Mouse (Mus musculus) stomach, embryonic 15.5 days (tissue): ENCODE measurements around the gene Zyg11b. TPM values are rescaled to one million over a fixed set of nuclear protein-coding genes. Genes with fewer than 3 reads are reported as not detected.
A peak's percentile ranks its signal among the peaks of the same experiment; 100 is the strongest.

Experiments used
- ATAC-seq: fragments of 200-750 bp; cut with Nextera tagmentation; 2 replicates; pipeline ENCODE4 v1.8.0; 2017; ENCODE audit warnings: low read depth, moderate number of reproducible peaks, moderate TSS enrichment; ENCODE audit not compliant: insufficient read depth, low FRiP score
- H3K27ac ChIP-seq: fragments of 300-500 bp; sonication (generic); 2 replicates; pipeline ENCODE4 v1.5.1; 2015; ENCODE audit warnings: mild to moderate bottlenecking, inconsistent platforms
- H3K27me3 ChIP-seq: fragments of 300-500 bp; sonication (generic); replicated peaks from 2 replicates; pipeline ENCODE4 v1.6.1; 2015; ENCODE audit warnings: inconsistent platforms
- H3K36me3 ChIP-seq: fragments of 300-500 bp; sonication (generic); 2 replicates; pipeline ENCODE4 v1.6.1; 2015; ENCODE audit warnings: inconsistent platforms
- H3K4me1 ChIP-seq: fragments of 300-500 bp; sonication (generic); 2 replicates; pipeline ENCODE4 v1.6.1; 2015; ENCODE audit warnings: inconsistent platforms
- H3K4me2 ChIP-seq: fragments of 300-500 bp; sonication (generic); 2 replicates; pipeline ENCODE4 v1.6.1; 2015; ENCODE audit warnings: mild to moderate bottlenecking, inconsistent platforms
- H3K4me3 ChIP-seq: fragments of 300-500 bp; sonication (generic); replicated peaks from 2 replicates; pipeline ENCODE4 v1.5.1; 2015; ENCODE audit warnings: inconsistent platforms
- H3K9ac ChIP-seq: fragments of 300-500 bp; sonication (generic); 2 replicates; pipeline ENCODE4 v1.6.1; 2015; ENCODE audit warnings: inconsistent platforms
- H3K9me3 ChIP-seq: fragments of 300-500 bp; sonication (generic); 2 replicates; pipeline ENCODE4 v1.6.1; 2016; ENCODE audit warnings: inconsistent platforms
- WGBS: fragments of 180-500 bp; shearing (Covaris S2); methylation state at CpG from one replicate; pipeline ENCODE4 v1.1.7; 2015; 5-methylcytosine and 5-hydroxymethylcytosine counted together
- polyA plus RNA-seq: library from polyadenylated mRNA; unstranded; fragments of >200 nt; fragmentation: Nextera tagmentation; extraction: Ambion mirVana; gene quantifications from 2 replicates; pipeline ENCODE4 v1.2.1, GENCODE M21; 2015

Zyg11b gene
- polyA plus RNA-seq, 1 experiment from 2014 or later: 9.7 TPM

- Histone ChIP-seq H3K4me3 (no peak overlapping the region), H3K4me1 (no peaks in the 10 kb centered on the region), H3K27me3 (0 out of 2 replicates have a peak, but pooled peaks cover 2% of the 10 kb centered on the region), H3K9me3 (no peaks in the 10 kb centered on the region), H3K36me3 (no peaks in the 10 kb centered on the region), H3K4me2 (no peak overlapping the region), H3K9ac (no peak overlapping the region), H3K27ac (no peak overlapping the region)
- no peak for ATAC-seq
- 58% methylated on average over 3 of the region's 3 CpGs for WGBS
Observed at GRCm38 (mm10) chr4:108225341-108225872, 75.5 kb downstream of the Zyg11b start.

DNA sequence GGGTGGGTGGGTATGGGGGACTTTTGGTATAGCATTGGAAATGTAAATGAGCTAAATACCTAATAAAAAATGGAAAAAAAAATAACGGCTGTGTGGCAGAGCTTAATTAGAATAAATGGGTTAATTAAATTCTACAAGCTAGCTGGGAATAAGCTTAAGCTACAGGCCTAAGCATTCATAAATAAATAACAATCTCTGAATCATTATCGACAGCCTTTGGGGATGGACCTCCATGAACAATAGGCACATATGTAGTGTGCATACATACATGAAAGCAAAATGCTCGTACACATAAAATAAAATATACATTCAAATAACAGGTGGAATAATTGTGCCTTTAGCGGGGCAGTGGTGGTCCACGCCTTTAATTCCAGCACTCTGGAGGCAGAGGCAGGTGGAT is 78.4 kb downstream of the Zyg11b start:
- Histone ChIP-seq H3K4me3 (no peak overlapping the region), H3K27me3 (peaks cover 18% of the 10 kb centered on the region), H3K27ac (no peak overlapping the region), H3K4me1 (peaks cover 5% of the 10 kb centered on the region; the same call in 1 of the 2 replicates), H3K9me3 (no peaks in the 10 kb centered on the region), H3K36me3 (no peaks in the 10 kb centered on the region), H3K9ac (no peak overlapping the region), H3K4me2 (no peak overlapping the region)
- 89% methylated on average over 5 of the region's 5 CpGs for WGBS
- ATAC-seq: no peak

GRCm38 (mm10) chr4:108219019-108219418 is 81.9 kb downstream of the Zyg11b start:
- Histone ChIP-seq H3K4me2 (no peak overlapping the region), H3K4me3 (no peak overlapping the region)
- WGBS: 16% methylated on average over 9 of the region's 9 CpGs

DNA sequence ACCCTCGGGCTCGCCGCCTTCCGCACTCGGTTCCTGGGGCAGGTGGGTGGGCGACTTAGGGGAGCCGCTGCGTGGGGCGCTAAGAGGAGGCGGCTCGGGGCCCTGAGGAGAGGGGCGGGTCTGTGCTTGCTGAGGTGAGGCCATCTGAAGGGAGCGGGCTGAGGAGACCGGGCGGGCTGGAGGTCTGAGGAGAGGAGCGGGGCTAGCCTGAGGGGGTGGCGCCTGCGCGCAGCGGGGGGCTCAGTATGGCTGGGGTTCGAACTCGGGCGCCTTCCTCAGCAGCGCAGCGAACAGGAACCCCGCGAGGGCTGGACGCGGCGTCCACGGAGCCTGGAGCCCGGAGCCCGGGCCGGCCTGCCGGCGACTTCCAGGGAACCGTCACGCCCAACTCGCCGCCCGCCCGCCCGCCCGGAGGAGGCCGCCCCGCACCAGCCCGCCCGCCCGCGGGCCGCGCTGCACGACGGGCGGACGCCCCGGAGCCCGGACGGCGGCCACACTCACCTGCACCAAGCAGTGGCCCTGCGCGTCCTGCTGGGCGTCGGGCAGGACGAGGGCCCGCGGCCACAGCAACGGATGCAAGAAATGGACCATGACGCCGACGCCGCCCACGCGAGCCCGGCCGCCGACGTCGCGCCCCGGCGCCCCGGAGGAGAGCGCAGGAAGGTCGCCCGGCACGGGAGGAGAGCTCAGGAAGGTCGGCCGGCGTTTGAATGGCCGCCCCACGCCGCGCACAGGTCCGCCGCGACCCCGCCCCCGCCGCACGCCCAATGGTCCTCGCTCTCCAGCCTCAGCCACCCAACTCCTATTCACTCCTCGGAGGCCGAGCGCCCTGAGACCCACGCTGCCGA is 83.3 kb downstream of the Zyg11b start, which contains the start of gene Zyg11a:
Gene Zyg11a (minus strand): TSS at position 717 of the 848 bp plus-strand sequence.
- peaks cover 10% of the 10 kb centered on the region; the same call in 1 of the 2 replicates for H3K4me1 ChIP-seq
- no peak within 1 kb of the TSS for H3K9ac ChIP-seq
- WGBS: 1% methylated on average over 101 of the region's 107 CpGs
- no peak within 1 kb of the TSS for H3K27ac ChIP-seq
- H3K36me3 ChIP-seq: no peaks in the 10 kb centered on the region
- peak within 1 kb of the TSS; percentile 53 for H3K4me3 ChIP-seq
- H3K4me2 ChIP-seq: peak within 1 kb of the TSS; percentile 87
- no peaks in the 10 kb centered on the region for H3K9me3 ChIP-seq
- ATAC-seq: peak; percentile 43
- H3K27me3 ChIP-seq: peaks cover 27% of the 10 kb centered on the region

More at GRCm38 (mm10) chr4:108219019-108219418, 81.9 kb downstream of the Zyg11b start:
- Histone ChIP-seq H3K27ac (no peak overlapping the region), H3K4me1 (peaks cover 10% of the 10 kb centered on the region; the same call in 1 of the 2 replicates), H3K9me3 (no peaks in the 10 kb centered on the region), H3K36me3 (no peaks in the 10 kb centered on the region), H3K27me3 (peaks cover 27% of the 10 kb centered on the region), H3K9ac (no peak overlapping the region)
- no peak for ATAC-seq

DNA sequence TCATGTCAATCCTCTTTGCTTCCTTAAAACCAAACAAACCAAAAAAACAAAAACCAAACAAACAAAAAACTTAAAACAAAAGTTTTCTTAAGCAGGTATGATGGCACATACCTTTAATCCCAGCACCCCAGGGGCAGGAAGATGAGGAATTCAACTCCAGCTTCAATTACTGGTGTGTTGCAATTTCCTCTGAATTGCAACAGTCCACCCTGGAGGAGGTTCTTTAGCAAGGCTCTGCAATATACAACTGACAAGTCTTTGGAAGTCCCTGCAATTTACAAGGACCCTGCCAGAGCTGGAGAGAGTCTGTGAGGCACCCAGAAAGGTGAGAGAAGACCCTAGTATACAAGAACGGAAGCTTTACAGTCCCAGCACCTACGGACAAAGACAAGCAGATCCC is 87.9 kb downstream of the Zyg11b start:
- no peaks in the 10 kb centered on the region for H3K36me3 ChIP-seq
- no peak overlapping the region for H3K27ac ChIP-seq
- no peaks in the 10 kb centered on the region for H3K9me3 ChIP-seq
- H3K9ac ChIP-seq: no peak overlapping the region
- H3K27me3 ChIP-seq: peaks cover 14% of the 10 kb centered on the region
- 77% methylated on average over 2 of the region's 2 CpGs for WGBS
- no peak for ATAC-seq
- H3K4me3 ChIP-seq: no peak overlapping the region
- H3K4me2 ChIP-seq: no peak overlapping the region
- H3K4me1 ChIP-seq: peaks cover 10% of the 10 kb centered on the region; the same call in 1 of the 2 replicates

- Histone ChIP-seq H3K9me3 (no peaks in the 10 kb centered on the region), H3K27me3 (no peaks in the 10 kb centered on the region), H3K4me3 (no peak overlapping the region), H3K9ac (no peak overlapping the region), H3K27ac (no peak overlapping the region), H3K36me3 (no peaks in the 10 kb centered on the region), H3K4me2 (no peak overlapping the region), H3K4me1 (no peaks in the 10 kb centered on the region)
- no peak for ATAC-seq
- WGBS: 84% methylated on average over 6 of the region's 6 CpGs
Observed at GRCm38 (mm10) chr4:108204629-108205028, 96.3 kb downstream of the Zyg11b start.

DNA sequence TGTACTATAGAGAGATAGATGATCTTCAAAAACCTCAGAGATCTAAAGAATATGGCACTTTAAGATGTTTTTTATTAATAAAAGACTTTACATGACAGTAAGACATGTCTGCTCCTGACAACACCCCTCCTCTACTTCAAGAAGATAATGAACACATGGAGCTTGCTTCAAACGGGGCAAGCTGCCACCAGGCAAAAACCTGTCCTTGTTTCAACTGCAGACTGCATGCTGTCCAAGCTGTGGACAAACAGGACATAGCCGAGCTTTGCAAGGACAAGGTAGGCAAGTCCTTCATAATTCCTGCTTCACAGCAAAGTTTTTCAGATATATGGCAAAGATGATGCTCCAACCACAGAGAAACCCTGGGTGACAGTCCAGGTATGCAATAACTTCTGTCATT is 101.7 kb downstream of the Zyg11b start:
- H3K4me1 ChIP-seq: no peaks in the 10 kb centered on the region
- H3K4me2 ChIP-seq: no peak overlapping the region
- no peaks in the 10 kb centered on the region for H3K36me3 ChIP-seq
- H3K27me3 ChIP-seq: no peaks in the 10 kb centered on the region
- H3K4me3 ChIP-seq: no peak overlapping the region
- no peak for ATAC-seq
- no peaks in the 10 kb centered on the region for H3K9me3 ChIP-seq
- no peak overlapping the region for H3K27ac ChIP-seq
- no peak overlapping the region for H3K9ac ChIP-seq
- WGBS: 66% methylated on average over 2 of the region's 2 CpGs

GRCm38 (mm10) chr4:108196277-108196855 is 104.5 kb downstream of the Zyg11b start:
- H3K4me2 ChIP-seq: no peak overlapping the region
- ATAC-seq: no peak
- H3K36me3 ChIP-seq: no peaks in the 10 kb centered on the region
- 61% methylated on average over 6 of the region's 6 CpGs for WGBS
- no peak overlapping the region for H3K9ac ChIP-seq
- H3K4me3 ChIP-seq: no peak overlapping the region
- no peaks in the 10 kb centered on the region for H3K4me1 ChIP-seq
- no peak overlapping the region for H3K27ac ChIP-seq
- no peaks in the 10 kb centered on the region for H3K27me3 ChIP-seq
- H3K9me3 ChIP-seq: no peaks in the 10 kb centered on the region

GRCm38 (mm10) chr4:108192821-108193323 is 108.0 kb downstream of the Zyg11b start:
- ATAC-seq: no peak
- H3K4me1 ChIP-seq: no peaks in the 10 kb centered on the region

DNA sequence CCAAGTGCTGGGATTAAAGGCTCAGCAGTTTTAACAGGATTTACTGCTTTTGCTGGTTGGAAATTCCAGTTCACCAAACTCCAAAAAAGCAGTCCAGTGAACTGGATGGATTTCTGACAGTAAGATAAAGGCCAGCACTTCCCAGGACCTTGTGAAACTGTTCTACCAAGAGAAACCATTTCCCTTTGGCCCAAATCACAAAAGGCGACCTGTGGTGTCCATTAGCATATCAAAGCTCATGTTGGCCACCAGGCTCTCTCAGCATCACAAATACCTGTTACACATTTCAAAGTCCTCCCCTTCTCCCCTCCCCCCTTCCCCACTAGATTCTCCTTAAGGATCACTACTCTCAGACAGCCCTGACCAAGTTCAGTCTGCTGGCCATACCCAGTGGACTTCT is 118.6 kb downstream of the Zyg11b start:
- no peak overlapping the region for H3K9ac ChIP-seq
- H3K4me3 ChIP-seq: no peak overlapping the region
- no peaks in the 10 kb centered on the region for H3K9me3 ChIP-seq
- H3K27ac ChIP-seq: no peak overlapping the region
- H3K27me3 ChIP-seq: no peaks in the 10 kb centered on the region
- H3K4me2 ChIP-seq: no peak overlapping the region
- no peaks in the 10 kb centered on the region for H3K4me1 ChIP-seq
- H3K36me3 ChIP-seq: no peaks in the 10 kb centered on the region
- 72% methylated on average over 1 of the region's 1 CpGs for WGBS
- ATAC-seq: no peak

More at GRCm38 (mm10) chr4:108192821-108193323, 108.0 kb downstream of the Zyg11b start:
- Histone ChIP-seq H3K27ac (no peak overlapping the region), H3K36me3 (no peaks in the 10 kb centered on the region), H3K9me3 (no peaks in the 10 kb centered on the region), H3K27me3 (no peaks in the 10 kb centered on the region), H3K9ac (no peak overlapping the region), H3K4me2 (no peak overlapping the region), H3K4me3 (no peak overlapping the region)
- WGBS: 74% methylated on average over 2 of the region's 2 CpGs
